Mouse (Mus musculus): ENCODE results near the gene Slc39a9. TPM values are rescaled to one million over a fixed set of nuclear protein-coding genes. Genes with fewer than 3 reads are reported as not detected.

The Slc39a9 gene
- total and polyA plus RNA-seq, 2 experiments from 2014 or later, result 11.4 to 15.6 TPM

- H3K4me2 ChIP-seq (ENCODE audit: low read depth, low read length), result peak overlapping the region; percentile 18; the same call in 1 of the 2 replicates
Observed at GRCm38 (mm10) chr12:80653951-80654658, 10.4 kb downstream of the Slc39a9 start.

GRCm38 (mm10) chr12:80654659-80655025, 11.0 kb downstream of the Slc39a9 start:
- Histone ChIP-seq H3K36me3 (replicated peaks; ENCODE audit: control insufficient read depth, insufficient read depth, low read length) (no peaks in the 10 kb centered on the region; the same call in 1 of the 2 replicates), H3K4me2 (ENCODE audit: low read depth, low read length) (no peak overlapping the region), H3K9me3 (replicated peaks; ENCODE audit: control insufficient read depth, low read length) (no peaks in the 10 kb centered on the region), H3K4me1 (ENCODE audit: control insufficient read depth, insufficient read depth) (peaks cover 8% of the 10 kb centered on the region; the same call in 1 of the 2 replicates), H3K27ac (ENCODE audit: low read depth) (peak overlapping the region; percentile 68; the same call in 1 of the 2 replicates), H3K9ac (replicated peaks; ENCODE audit: low read depth, low read length) (0 out of 2 replicates have a peak overlapping the region, but pooled peaks have one; percentile 0), H3K4me3 (ENCODE audit: low read depth, low read length) (no peak overlapping the region), H3K27me3 (ENCODE audit: control insufficient read depth, insufficient read depth, low read length) (no peaks in the 10 kb centered on the region)
- DNase-seq (ENCODE audit: low spot score) (no peak), ATAC-seq (ENCODE audit: insufficient read depth, low read depth) (no peak)
- TF ChIP-seq EP300 (IDR thresholded peaks at IDR 0.05; ENCODE audit: low read depth) (no peak), CTCF (IDR thresholded peaks at IDR 0.05; ENCODE audit: low read depth) (no peak)
- 90% methylated on average over 3 of the region's 3 CpGs for WGBS

More at GRCm38 (mm10) chr12:80653951-80654658, 10.4 kb downstream of the Slc39a9 start:
- ATAC-seq (ENCODE audit: insufficient read depth, low read depth), result peak; percentile 92
- no peaks in the 10 kb centered on the region for H3K27me3 ChIP-seq (ENCODE audit: control insufficient read depth, insufficient read depth, low read length)
- peak overlapping the region; percentile 68 for H3K27ac ChIP-seq (ENCODE audit: low read depth)
- WGBS, result 52% methylated on average over 7 of the region's 7 CpGs
- H3K9me3 ChIP-seq (replicated peaks; ENCODE audit: control insufficient read depth, low read length), result no peaks in the 10 kb centered on the region
- H3K4me3 ChIP-seq (ENCODE audit: low read depth, low read length), result no peak overlapping the region
- H3K9ac ChIP-seq (replicated peaks; ENCODE audit: low read depth, low read length), result 0 out of 2 replicates have a peak overlapping the region, but pooled peaks have one; percentile 0
- no peaks in the 10 kb centered on the region; the same call in 1 of the 2 replicates for H3K36me3 ChIP-seq (replicated peaks; ENCODE audit: control insufficient read depth, insufficient read depth, low read length)
- H3K4me1 ChIP-seq (ENCODE audit: control insufficient read depth, insufficient read depth), result peaks cover 8% of the 10 kb centered on the region; the same call in 1 of the 2 replicates
- DNase-seq (ENCODE audit: low spot score), result peak; percentile 81
- TF ChIP-seq CTCF (IDR thresholded peaks at IDR 0.05; ENCODE audit: low read depth) (no peak), EP300 (IDR thresholded peaks at IDR 0.05; ENCODE audit: low read depth) (no peak)

DNA sequence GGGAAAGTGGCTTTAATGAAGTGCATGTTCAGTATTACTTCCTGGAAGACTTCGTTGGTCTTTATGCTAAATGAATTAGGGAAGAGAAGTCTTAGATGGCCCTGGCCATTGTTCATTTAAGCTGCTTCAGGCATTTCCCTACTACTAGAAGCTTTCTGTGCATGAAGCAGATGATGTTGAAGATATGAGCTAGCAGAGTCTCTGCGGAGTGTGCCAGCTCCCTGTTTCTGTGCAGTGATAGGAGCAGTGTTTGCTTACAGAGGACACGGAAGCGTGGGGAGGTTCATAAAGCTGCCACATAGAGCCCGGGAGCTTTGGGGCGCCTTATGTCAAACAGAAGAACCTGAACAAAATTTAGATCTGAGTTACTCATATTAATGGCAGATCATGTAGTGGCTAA, 15.0 kb downstream of the Slc39a9 start:
- Histone ChIP-seq H3K36me3 (replicated peaks; ENCODE audit: control insufficient read depth, insufficient read depth, low read length) (peaks cover 12% of the 10 kb centered on the region), H3K4me1 (ENCODE audit: control insufficient read depth, insufficient read depth) (peaks cover 8% of the 10 kb centered on the region; the same call in 1 of the 2 replicates), H3K4me2 (ENCODE audit: low read depth, low read length) (no peak overlapping the region), H3K9ac (replicated peaks; ENCODE audit: low read depth, low read length) (no peak overlapping the region), H3K9me3 (replicated peaks; ENCODE audit: control insufficient read depth, low read length) (no peaks in the 10 kb centered on the region), H3K4me3 (ENCODE audit: low read depth, low read length) (no peak overlapping the region), H3K27ac (ENCODE audit: low read depth) (no peak overlapping the region), H3K27me3 (ENCODE audit: control insufficient read depth, insufficient read depth, low read length) (no peaks in the 10 kb centered on the region)
- no peak for TF ChIP-seq EP300 (IDR thresholded peaks at IDR 0.05; ENCODE audit: low read depth)
- no peak for TF ChIP-seq CTCF (IDR thresholded peaks at IDR 0.05; ENCODE audit: low read depth)
- DNase-seq (ENCODE audit: low spot score), result no peak
- ATAC-seq (ENCODE audit: insufficient read depth, low read depth), result no peak
- WGBS, result 81% methylated on average over 6 of the region's 6 CpGs

- Histone ChIP-seq H3K4me3 (ENCODE audit: low read depth, low read length) (no peak overlapping the region), H3K9ac (replicated peaks; ENCODE audit: low read depth, low read length) (no peak overlapping the region), H3K27me3 (ENCODE audit: control insufficient read depth, insufficient read depth, low read length) (no peaks in the 10 kb centered on the region), H3K9me3 (replicated peaks; ENCODE audit: control insufficient read depth, low read length) (no peaks in the 10 kb centered on the region), H3K27ac (ENCODE audit: low read depth) (no peak overlapping the region), H3K4me2 (ENCODE audit: low read depth, low read length) (no peak overlapping the region), H3K4me1 (ENCODE audit: control insufficient read depth, insufficient read depth) (no peaks in the 10 kb centered on the region), H3K36me3 (replicated peaks; ENCODE audit: control insufficient read depth, insufficient read depth, low read length) (peaks cover 27% of the 10 kb centered on the region)
- 55% methylated on average over 10 of the region's 10 CpGs for WGBS
- no peak for TF ChIP-seq EP300 (IDR thresholded peaks at IDR 0.05; ENCODE audit: low read depth)
- no peak for TF ChIP-seq CTCF (IDR thresholded peaks at IDR 0.05; ENCODE audit: low read depth)
- DNase-seq (ENCODE audit: low spot score) (no peak), ATAC-seq (ENCODE audit: insufficient read depth, low read depth) (no peak)
Observed at GRCm38 (mm10) chr12:80662322-80662721, 18.6 kb downstream of the Slc39a9 start.

DNA sequence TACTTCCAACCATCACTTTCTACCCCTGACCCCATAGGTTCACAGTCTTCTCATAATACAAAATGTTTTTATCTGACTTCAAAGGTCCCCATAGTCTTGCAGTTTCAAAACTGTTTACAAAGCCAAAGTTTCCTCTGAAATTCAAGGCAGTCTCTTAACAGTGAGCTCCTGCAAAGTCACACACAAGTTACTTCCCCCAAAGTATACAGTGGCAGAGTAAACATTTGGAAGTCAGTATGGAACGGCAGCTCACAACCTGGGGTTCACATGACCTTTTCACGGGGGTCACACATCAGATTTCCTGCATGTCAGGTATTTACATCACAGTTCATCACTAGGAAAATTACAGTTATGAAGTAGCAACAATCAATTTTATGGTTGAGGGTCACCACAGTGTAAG, 20.3 kb downstream of the Slc39a9 start:
- WGBS, result 75% methylated on average over 2 of the region's 2 CpGs
- H3K4me3 ChIP-seq (ENCODE audit: low read depth, low read length), result no peak overlapping the region
- TF ChIP-seq EP300 (IDR thresholded peaks at IDR 0.05; ENCODE audit: low read depth) (no peak), CTCF (IDR thresholded peaks at IDR 0.05; ENCODE audit: low read depth) (no peak)
- H3K4me2 ChIP-seq (ENCODE audit: low read depth, low read length), result no peak overlapping the region
- H3K27me3 ChIP-seq (ENCODE audit: control insufficient read depth, insufficient read depth, low read length), result no peaks in the 10 kb centered on the region
- no peak for DNase-seq (ENCODE audit: low spot score)
- H3K36me3 ChIP-seq (replicated peaks; ENCODE audit: control insufficient read depth, insufficient read depth, low read length), result peaks cover 36% of the 10 kb centered on the region
- H3K4me1 ChIP-seq (ENCODE audit: control insufficient read depth, insufficient read depth), result no peaks in the 10 kb centered on the region
- ATAC-seq (ENCODE audit: insufficient read depth, low read depth), result no peak
- H3K9me3 ChIP-seq (replicated peaks; ENCODE audit: control insufficient read depth, low read length), result no peaks in the 10 kb centered on the region
- no peak overlapping the region for H3K9ac ChIP-seq (replicated peaks; ENCODE audit: low read depth, low read length)
- no peak overlapping the region for H3K27ac ChIP-seq (ENCODE audit: low read depth)

All from heart, postnatal 0 days (tissue).